Mouse (Mus musculus): ENCODE results near the gene Klf15.

DNA sequence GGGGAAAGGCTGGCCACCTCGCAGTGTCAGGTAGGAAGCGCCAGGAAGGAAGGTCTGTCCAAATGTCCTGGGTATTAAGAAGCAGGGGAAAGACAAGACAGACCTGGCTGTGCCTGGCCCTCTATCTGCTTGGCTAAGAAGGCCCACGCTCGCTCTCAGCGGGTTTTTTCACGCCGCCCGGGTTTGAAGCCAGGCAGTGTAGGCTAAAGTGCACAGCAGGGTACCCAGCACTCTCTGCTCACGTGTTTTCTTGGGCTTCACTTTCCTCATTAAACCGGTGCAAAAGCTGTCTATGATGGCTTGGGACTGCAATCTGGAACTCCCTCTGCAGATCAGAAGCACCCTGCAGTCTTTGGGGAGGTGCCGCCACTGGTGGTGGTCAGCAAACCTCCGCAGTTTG, 605 bp upstream of the Klf15 start:
- TF ChIP-seq EP300 (IDR thresholded peaks at IDR 0.05; ENCODE audit: low read depth) = no peak
- TF ChIP-seq CTCF (IDR thresholded peaks at IDR 0.05; ENCODE audit: low read depth) = no peak

All from liver, postnatal 0 days (tissue).